Mouse (Mus musculus): ENCODE results near the gene Fbxw26.

- TF ChIP-seq CTCF (IDR thresholded peaks at IDR 0.05; ENCODE audit: low read depth) = no peak
- TF ChIP-seq EP300 (IDR thresholded peaks at IDR 0.05; ENCODE audit: low read depth) = no peak
Observed at GRCm38 (mm10) chr9:109795221-109795620, 49.3 kb upstream of the Fbxw26 start.

All from heart, postnatal 0 days (tissue).